ENCODE assay signal across 8 mouse cellular contexts in genomic region chr11:61577349-61577748, GRCm38 (mm10). TPM values are rescaled to one million over a fixed set of nuclear protein-coding genes. Genes with fewer than 3 reads are reported as not detected.
A peak's percentile ranks its signal among the peaks of the same experiment; 100 is the strongest.
DNase-seq lines count a peak whose midpoint lies in the region; ATAC-seq and TF ChIP-seq lines count a peak whose summit lies in the region.
"Had no signal": no experiment of that assay in that cellular context is flagged by ENCODE, and none has a peak within 500 bp of the region (broad histone marks: within the 10 kb centered on the region; RNA-seq: fewer than 3 reads in every experiment).

No protein-coding gene starts in this region.

- no peak for ATAC-seq in liver, embryonic 12.5 days
- ATAC-seq in hindbrain, embryonic 16.5 days: no peak
- no peak for ATAC-seq in neural tube, embryonic 15.5 days (ENCODE audit: low FRiP score)

- no peak overlapping the region for H3K4me3 ChIP-seq in liver, adult 2 months (ENCODE audit: insufficient read depth, low read depth, low read length)
- no peak overlapping the region for H3K4me3 ChIP-seq in liver, embryonic 12.5 days
- peak overlapping the region; percentile 83; the same call in 1 of the 2 replicates for H3K4me3 ChIP-seq in embryonic fibroblast, embryonic 13.5 days (ENCODE audit: insufficient read depth, low read length)
- H3K4me3 ChIP-seq in hindbrain, embryonic 16.5 days (ENCODE audit: low read length): peak overlapping the region; percentile 98
- no peak overlapping the region; the same call in 1 of the 2 replicates for H3K4me3 ChIP-seq in neural tube, embryonic 15.5 days (replicated peaks)

- H3K27ac ChIP-seq in liver, adult 2 months (replicated peaks; ENCODE audit: insufficient read depth, low read depth, low read length): no peak overlapping the region
- no peak overlapping the region for H3K27ac ChIP-seq in liver, embryonic 12.5 days
- H3K27ac ChIP-seq in embryonic fibroblast, embryonic 13.5 days (ENCODE audit: insufficient read depth, low read length): no peak overlapping the region
- H3K27ac ChIP-seq in hindbrain, embryonic 16.5 days (ENCODE audit: low read depth, low read length): no peak overlapping the region
- H3K27ac ChIP-seq in neural tube, embryonic 15.5 days (replicated peaks): no peak overlapping the region
- H3K27ac ChIP-seq: macrophage had no signal

- no peak overlapping the region for H3K4me2 ChIP-seq in liver, embryonic 12.5 days
- peak overlapping the region; percentile 82 for H3K4me2 ChIP-seq in hindbrain, embryonic 16.5 days (ENCODE audit: low read length)
- H3K4me2 ChIP-seq in neural tube, embryonic 15.5 days: peak overlapping the region; percentile 70

- H3K4me1 ChIP-seq in liver, adult 2 months (ENCODE audit: control insufficient read depth, insufficient read depth, low read length): peaks cover 9% of the 10 kb centered on the region
- peaks cover 15% of the 10 kb centered on the region for H3K4me1 ChIP-seq in liver, embryonic 12.5 days
- H3K4me1 ChIP-seq in embryonic fibroblast, embryonic 13.5 days (ENCODE audit: control insufficient read depth, insufficient read depth, low read length): peaks cover 4% of the 10 kb centered on the region; the same call in 1 of the 2 replicates
- peaks cover 15% of the 10 kb centered on the region for H3K4me1 ChIP-seq in hindbrain, embryonic 16.5 days (ENCODE audit: control insufficient read depth, insufficient read depth, low read depth, low read length)
- peaks cover 29% of the 10 kb centered on the region for H3K4me1 ChIP-seq in neural tube, embryonic 15.5 days

- no peak for TF ChIP-seq POLR2A in liver, adult 2 months (IDR thresholded peaks at IDR 0.05; ENCODE audit: extremely low read depth, insufficient read depth, low read length)
- no peak for TF ChIP-seq POLR2A in embryonic fibroblast, embryonic 13.5 days (IDR thresholded peaks at IDR 0.05; ENCODE audit: low read depth, low read length)

- no peak for TF ChIP-seq CTCF in liver, adult 2 months (IDR thresholded peaks at IDR 0.05; ENCODE audit: low read depth, low read length)
- no peak for TF ChIP-seq CTCF in embryonic fibroblast, embryonic 13.5 days (IDR thresholded peaks at IDR 0.05; ENCODE audit: borderline replicate concordance, insufficient read depth, low read length)

- no peak overlapping the region for H3K9ac ChIP-seq in liver, adult 2 months (ENCODE audit: low read depth, low read length)
- no peak overlapping the region for H3K9ac ChIP-seq in liver, embryonic 12.5 days
- no peak overlapping the region for H3K9ac ChIP-seq in hindbrain, embryonic 16.5 days (ENCODE audit: low read depth, low read length)
- H3K9ac ChIP-seq in neural tube, embryonic 15.5 days (replicated peaks): no peak overlapping the region

- no peaks in the 10 kb centered on the region for H3K27me3 ChIP-seq in liver, adult 2 months (ENCODE audit: control insufficient read depth, insufficient read depth, low read length)
- peaks cover 78% of the 10 kb centered on the region for H3K27me3 ChIP-seq in liver, embryonic 12.5 days (replicated peaks)
- H3K27me3 ChIP-seq in hindbrain, embryonic 16.5 days (replicated peaks; ENCODE audit: control insufficient read depth, insufficient read depth, low read length): no peaks in the 10 kb centered on the region
- no peaks in the 10 kb centered on the region for H3K27me3 ChIP-seq in neural tube, embryonic 15.5 days (replicated peaks)

- H3K36me3 ChIP-seq in liver, adult 2 months (ENCODE audit: control insufficient read depth, insufficient read depth, low read length): no peaks in the 10 kb centered on the region
- H3K36me3 ChIP-seq in liver, embryonic 12.5 days: no peaks in the 10 kb centered on the region
- no peaks in the 10 kb centered on the region for H3K36me3 ChIP-seq in hindbrain, embryonic 16.5 days (ENCODE audit: control insufficient read depth, insufficient read depth, low read length)
- no peaks in the 10 kb centered on the region for H3K36me3 ChIP-seq in neural tube, embryonic 15.5 days

- DNase-seq in liver, adult 2 months (ENCODE audit: extremely low read depth, low read depth, low spot score): peak; percentile 30
- no peak for DNase-seq in adrenal gland, postnatal 25 days
- DNase-seq in right cerebral cortex, adult 2 months (ENCODE audit: low spot score in 2 of 2): no peak

- no peaks in the 10 kb centered on the region for H3K9me3 ChIP-seq in liver, embryonic 12.5 days (replicated peaks)
- no peaks in the 10 kb centered on the region for H3K9me3 ChIP-seq in hindbrain, embryonic 16.5 days (ENCODE audit: control insufficient read depth, low read length)
- H3K9me3 ChIP-seq in neural tube, embryonic 15.5 days (replicated peaks): no peaks in the 10 kb centered on the region

- peaks cover 18% of the 10 kb centered on the region; the same call in 1 of the 2 replicates for H3K79me2 ChIP-seq in liver, adult 2 months (ENCODE audit: control insufficient read depth, insufficient read depth, low read length)

RNA-seq across cellular contexts. Expression of gene Epn2, which starts 2.1 kb away (rescaled TPM):
- 5.7 and 6.1 TPM in 2 replicates for total RNA-seq in liver, adult 2 months (2014; rRNA removed)
- polyA plus RNA-seq in liver, adult 2 months (2012; rRNA removed): 3.2 and 4.5 TPM in 2 replicates
- 5.2 and 6.2 TPM in 2 replicates for polyA plus RNA-seq in liver, embryonic 12.5 days (2016; fragmentation: Nextera tagmentation; extraction: Ambion mirVana)
- polyA plus RNA-seq in embryonic fibroblast, embryonic 13.5 days (2011; ENCODE audit: insufficient read length, low read depth, missing spikeins): 34.8 and 35.6 TPM in 2 replicates
- 66.9 and 70.5 TPM in 2 replicates for polyA plus RNA-seq in hindbrain, embryonic 16.5 days (2015; fragmentation: Nextera tagmentation; extraction: Ambion mirVana)
- 55.7 and 60.1 TPM in 2 replicates for polyA plus RNA-seq in neural tube, embryonic 15.5 days (2015; fragmentation: Nextera tagmentation; extraction: Ambion mirVana)
- total RNA-seq in adrenal gland, postnatal 25 days (2021): 26.0 and 30.5 TPM in 2 replicates

Comparison
In these comparisons a context has a peak if more than half of its experiments do, and no peak if none do; other contexts are left out.
1. H3K4me3 ChIP-seq: peak in embryonic fibroblast, embryonic 13.5 days (single experiment) and hindbrain, embryonic 16.5 days (single experiment); none in liver, adult 2 months (single experiment), liver, embryonic 12.5 days (single experiment) and neural tube, embryonic 15.5 days (single experiment).